8 mouse cellular contexts compared by ENCODE assay signal in genomic region chr8:26748161-26748971, GRCm38 (mm10).
A peak's percentile ranks its signal among the peaks of the same experiment; 100 is the strongest.
DNase-seq lines count a peak whose midpoint lies in the region; ATAC-seq and TF ChIP-seq lines count a peak whose summit lies in the region.

No protein-coding gene starts in this region.

- no peaks in the 10 kb centered on the region for H3K4me1 ChIP-seq in hindbrain, embryonic 11.5 days (replicated peaks; ENCODE audit: control insufficient read depth, insufficient read depth, low read length)
- H3K4me1 ChIP-seq in hindbrain, embryonic 10.5 days (replicated peaks) = peaks cover 8% of the 10 kb centered on the region; the same call in 1 of the 2 replicates
- H3K4me1 ChIP-seq in embryonic facial prominence, embryonic 15.5 days = peaks cover 10% of the 10 kb centered on the region; the same call in 1 of the 2 replicates
- peaks cover 0 to 9% of the 10 kb centered on the region in 2 experiments; a peak in 2 of 4 replicates for H3K4me1 ChIP-seq in liver, embryonic 14.5 days (replicated peaks; ENCODE audit: control insufficient read depth in 2 of 2, insufficient read depth in 2 of 2, low read length in 1 of 2)

- TF ChIP-seq CTCF in liver, embryonic 14.5 days (IDR thresholded peaks at IDR 0.05; ENCODE audit: low read depth) = no peak

- no peaks in the 10 kb centered on the region for H3K9me3 ChIP-seq in hindbrain, embryonic 11.5 days (ENCODE audit: control insufficient read depth, low read length)
- no peaks in the 10 kb centered on the region for H3K9me3 ChIP-seq in hindbrain, embryonic 10.5 days
- no peaks in the 10 kb centered on the region for H3K9me3 ChIP-seq in embryonic facial prominence, embryonic 15.5 days (replicated peaks)
- no peaks in the 10 kb centered on the region for H3K9me3 ChIP-seq in liver, embryonic 14.5 days (ENCODE audit: control insufficient read depth, low read length)

- H3K27me3 ChIP-seq in hindbrain, embryonic 11.5 days (ENCODE audit: control insufficient read depth, insufficient read depth, low read length) = no peaks in the 10 kb centered on the region
- H3K27me3 ChIP-seq in hindbrain, embryonic 10.5 days (ENCODE audit: insufficient read depth, poor library complexity, severe bottlenecking) = 0 out of 2 replicates have a peak, but pooled peaks cover 5% of the 10 kb centered on the region
- H3K27me3 ChIP-seq in embryonic facial prominence, embryonic 15.5 days = no peaks in the 10 kb centered on the region
- H3K27me3 ChIP-seq in liver, embryonic 14.5 days (ENCODE audit: control insufficient read depth, insufficient read depth, low read length) = no peaks in the 10 kb centered on the region

- WGBS in hindbrain, embryonic 11.5 days = 68% methylated on average over 10 of the region's 14 CpGs
- WGBS in hindbrain, embryonic 10.5 days = 73% methylated on average over 14 of the region's 14 CpGs
- 55% methylated on average over 11 of the region's 14 CpGs for WGBS in embryonic facial prominence, embryonic 15.5 days
- 39% methylated on average over 13 of the region's 14 CpGs for WGBS in liver, embryonic 14.5 days (ENCODE audit: insufficient replicate concordance)

- no peak overlapping the region for H3K4me3 ChIP-seq in hindbrain, embryonic 11.5 days (ENCODE audit: low read depth, low read length)
- no peak overlapping the region for H3K4me3 ChIP-seq in hindbrain, embryonic 10.5 days
- no peak overlapping the region for H3K4me3 ChIP-seq in embryonic facial prominence, embryonic 15.5 days (replicated peaks)
- H3K4me3 ChIP-seq in liver, embryonic 14.5 days (ENCODE audit: insufficient read depth in 1 of 2, low read depth in 2 of 2, low read length in 2 of 2) = no peak overlapping the region

- no peak for TF ChIP-seq EP300 in liver, embryonic 14.5 days (IDR thresholded peaks at IDR 0.05; ENCODE audit: low read depth)

- H3K36me3 ChIP-seq in hindbrain, embryonic 11.5 days (ENCODE audit: control insufficient read depth, insufficient read depth, low read length) = no peaks in the 10 kb centered on the region
- H3K36me3 ChIP-seq in hindbrain, embryonic 10.5 days = no peaks in the 10 kb centered on the region
- no peaks in the 10 kb centered on the region for H3K36me3 ChIP-seq in embryonic facial prominence, embryonic 15.5 days
- H3K36me3 ChIP-seq in liver, embryonic 14.5 days (replicated peaks; ENCODE audit: control insufficient read depth, insufficient read depth, low read depth) = no peaks in the 10 kb centered on the region

- H3K9ac ChIP-seq in hindbrain, embryonic 11.5 days (ENCODE audit: low read depth, low read length) = no peak overlapping the region
- H3K9ac ChIP-seq in embryonic facial prominence, embryonic 15.5 days = no peak overlapping the region
- H3K9ac ChIP-seq in liver, embryonic 14.5 days (replicated peaks) = no peak overlapping the region

- ATAC-seq in hindbrain, embryonic 11.5 days (ENCODE audit: low FRiP score) = peak; percentile 66
- peak; percentile 63; the same call in 1 of the 2 replicates for ATAC-seq in embryonic facial prominence, embryonic 15.5 days (ENCODE audit: insufficient number of reproducible peaks, low FRiP score, low TSS enrichment, low read depth)
- peak; percentile 43; the same call in 1 of the 2 replicates for ATAC-seq in liver, embryonic 14.5 days (ENCODE audit: insufficient read depth)

- no peak overlapping the region for H3K4me2 ChIP-seq in hindbrain, embryonic 11.5 days (replicated peaks; ENCODE audit: low read depth, low read length)
- no peak overlapping the region for H3K4me2 ChIP-seq in embryonic facial prominence, embryonic 15.5 days (replicated peaks)
- peak overlapping the region; percentile 36 for H3K4me2 ChIP-seq in liver, embryonic 14.5 days (ENCODE audit: low read depth)

- no peak overlapping the region for H3K27ac ChIP-seq in hindbrain, embryonic 11.5 days (ENCODE audit: low read depth, low read length)
- no peak overlapping the region for H3K27ac ChIP-seq in hindbrain, embryonic 10.5 days
- H3K27ac ChIP-seq in embryonic facial prominence, embryonic 15.5 days (replicated peaks) = no peak overlapping the region
- no peak overlapping the region for H3K27ac ChIP-seq in liver, embryonic 14.5 days

- DNase-seq in hindbrain, embryonic 11.5 days (ENCODE audit: low spot score) = peak; percentile 16
- no peak for DNase-seq in hindbrain, embryonic 10.5 days (ENCODE audit: low spot score)
- peak; percentile 75 for DNase-seq in brain, adult 2 months (ENCODE audit: low read depth, low spot score)
- DNase-seq in liver, embryonic 14.5 days (ENCODE audit: low read depth in 3 of 3, low spot score in 3 of 3) = no peak
- no peak for DNase-seq in right cerebral cortex, postnatal 14 days
- DNase-seq in testis, postnatal 10 days (ENCODE audit: low spot score) = no peak
- DNase-seq in frontal cortex, postnatal 14 days (ENCODE audit: low spot score in 2 of 2) = no peak

Comparison
In these comparisons a context has a peak if more than half of its experiments do, and no peak if none do; other contexts are left out.
1. DNase-seq: peak in hindbrain, embryonic 11.5 days (single experiment) and brain, adult 2 months (single experiment); none in hindbrain, embryonic 10.5 days (single experiment), liver, embryonic 14.5 days (0 of 3), right cerebral cortex, postnatal 14 days (single experiment), testis, postnatal 10 days (single experiment) and frontal cortex, postnatal 14 days (0 of 2).
2. Peak in every context shown above with its lines, with median percentiles within 50 percentile points of each other: ATAC-seq.